Mouse (Mus musculus): ENCODE measurements around the gene Slc10a1.

GRCm38 (mm10) chr12:80939165-80939564 is 29.3 kb downstream of the Slc10a1 start:
- TF ChIP-seq CTCF (IDR thresholded peaks at IDR 0.05; ENCODE audit: low read depth, low read length) (no peak), POLR2A (IDR thresholded peaks at IDR 0.05; ENCODE audit: extremely low read depth, insufficient read depth, low read length) (no peak)

All from liver, adult 2 months (tissue).